Mouse (Mus musculus): ENCODE data around the gene AI413582.

The AI413582 gene

DNA sequence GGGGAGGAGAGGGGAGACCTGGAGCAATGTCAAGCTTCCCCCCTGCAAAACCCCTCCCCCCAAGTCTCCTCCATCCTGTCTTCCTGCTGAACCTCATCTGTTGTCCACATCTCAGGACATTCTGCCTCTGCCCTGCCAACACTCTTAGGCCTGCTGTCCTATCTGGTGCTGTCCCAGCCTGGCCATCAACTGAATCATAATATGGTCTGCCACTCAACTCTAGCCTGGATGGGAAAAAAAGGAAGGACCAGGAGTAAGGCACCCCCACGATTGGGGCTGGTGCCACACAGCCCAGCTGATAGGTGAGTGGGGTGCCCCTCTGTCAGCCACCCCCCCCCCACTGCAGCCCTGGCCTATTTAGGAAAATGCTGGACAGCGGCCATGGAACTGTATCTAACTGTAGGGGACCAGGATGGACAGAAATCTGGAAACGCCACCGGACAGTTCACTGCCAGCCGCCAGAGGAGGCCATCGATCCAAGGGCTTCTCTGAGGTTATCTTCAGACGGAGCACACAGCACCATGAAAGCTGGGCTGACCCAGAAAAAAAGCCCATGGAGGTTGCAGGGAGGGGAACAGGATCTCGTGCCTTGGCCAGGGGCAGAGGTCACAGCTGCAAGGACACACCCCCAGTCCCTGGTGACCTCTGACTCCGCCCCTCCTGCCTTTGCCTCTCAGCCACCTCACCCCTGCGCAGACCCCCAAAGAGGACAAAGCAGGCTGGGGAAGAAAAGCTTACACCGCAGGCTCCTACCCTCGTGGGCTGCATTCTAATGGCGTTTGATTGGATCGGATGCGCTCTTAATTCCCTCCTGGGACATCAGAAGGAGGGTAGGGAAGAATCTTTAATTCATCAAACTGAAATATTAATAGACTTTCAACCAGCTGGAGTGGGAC is 46.6 kb downstream of the AI413582 start:
- WGBS: 56% methylated on average over 15 of the region's 15 CpGs

DNA sequence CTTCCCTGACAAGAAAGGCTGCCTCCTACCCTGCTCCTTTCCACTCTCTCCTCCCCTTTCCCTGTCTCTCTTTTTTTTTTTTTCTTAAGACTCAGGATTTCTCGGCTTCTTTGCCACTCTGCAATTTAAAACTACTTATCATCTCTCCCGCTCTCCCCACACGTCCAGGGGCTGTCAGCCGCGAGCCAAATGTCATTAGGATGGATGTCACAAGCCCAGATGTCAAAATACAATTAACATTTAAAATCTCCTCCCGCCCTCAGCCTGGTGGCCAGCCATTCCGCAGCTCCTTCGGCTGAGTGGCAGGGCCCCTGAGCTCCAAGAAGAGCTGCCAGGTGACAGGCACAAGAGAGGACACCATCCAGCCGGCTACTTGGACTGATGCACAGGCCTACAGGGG is 47.3 kb downstream of the AI413582 start:
- 50% methylated on average over 9 of the region's 9 CpGs for WGBS

DNA sequence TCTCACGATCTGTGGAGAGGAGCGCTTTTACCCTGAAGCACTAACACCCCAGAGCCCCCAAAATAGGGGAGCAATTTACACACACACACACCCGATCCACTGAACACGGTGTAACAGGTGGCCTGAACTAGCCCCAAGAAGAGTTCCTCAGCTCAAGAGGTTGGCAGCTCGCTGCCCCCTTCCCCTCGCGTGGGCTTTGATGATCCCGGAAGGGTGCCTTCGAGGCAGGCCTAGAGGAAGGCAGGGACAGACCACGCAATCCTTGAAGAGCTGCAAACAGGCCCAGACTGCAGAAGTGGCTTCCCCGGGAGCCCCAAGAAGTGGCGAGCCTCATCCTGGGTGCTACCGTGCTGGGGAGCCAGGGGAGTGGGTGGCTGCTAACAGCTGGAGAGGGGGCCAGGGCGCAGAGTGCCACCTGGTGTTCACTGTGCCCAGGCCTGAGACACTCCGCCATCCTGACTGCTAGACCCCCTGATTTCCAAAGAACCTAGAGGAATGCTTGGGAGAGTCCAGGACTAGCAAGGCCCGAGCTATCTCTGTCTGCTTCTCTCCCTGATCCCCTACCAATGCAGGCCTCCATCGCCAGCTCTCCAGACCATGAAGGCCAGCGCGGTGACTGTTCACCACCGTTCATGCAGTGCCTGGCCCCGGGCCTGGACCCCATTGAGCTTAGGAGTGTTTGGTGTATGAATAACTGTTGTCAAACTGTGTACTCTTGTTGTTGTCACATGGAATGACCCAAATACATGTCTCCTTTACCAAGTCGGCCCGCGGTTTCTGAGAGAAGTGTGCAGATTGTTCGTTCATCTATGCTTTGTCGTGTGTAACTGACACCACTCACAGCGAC is 51.4 kb downstream of the AI413582 start:
- whole genome bisulfite sequencing: 44% methylated on average over 27 of the region's 27 CpGs
